Mouse (Mus musculus): Measurements from ENCODE around the gene Nckap5.

Gene Nckap5

GRCm38 (mm10) chr1:126830031-126830927, at the start of gene Nckap5:
TSS of gene Nckap5 (minus strand) at chr1:126830799.
- no peak for TF ChIP-seq GATA4 (IDR thresholded peaks at IDR 0.05; ENCODE audit: insufficient replicate concordance, low read length)

DNA sequence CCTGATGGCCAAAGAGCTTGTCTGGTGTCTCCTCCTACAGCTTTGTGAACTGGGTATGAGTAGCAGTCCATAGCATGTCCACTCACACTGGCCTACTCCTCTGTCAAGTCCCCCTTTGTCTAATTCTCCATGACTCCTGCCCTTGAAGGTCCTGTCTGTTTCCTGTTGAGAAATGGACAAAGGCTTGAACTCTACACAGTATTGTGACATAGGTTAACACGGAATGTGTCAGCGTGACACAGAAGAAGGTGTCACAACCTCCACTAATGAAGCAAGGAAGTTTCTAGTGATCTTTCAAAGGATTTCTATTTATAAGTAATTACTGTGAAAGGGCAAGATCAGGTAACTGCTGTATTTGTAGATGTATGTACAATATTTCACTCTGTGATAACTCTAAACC, 46.9 kb upstream of the Nckap5 start:
- no peak for TF ChIP-seq GATA4 (IDR thresholded peaks at IDR 0.05; ENCODE audit: insufficient replicate concordance, low read length)

- no peak for TF ChIP-seq GATA4 (IDR thresholded peaks at IDR 0.05; ENCODE audit: insufficient replicate concordance, low read length)
Observed at GRCm38 (mm10) chr1:126868372-126868771, 37.8 kb upstream of the Nckap5 start.

GRCm38 (mm10) chr1:126867912-126868311, 37.3 kb upstream of the Nckap5 start:
- no peak for TF ChIP-seq GATA4 (IDR thresholded peaks at IDR 0.05; ENCODE audit: insufficient replicate concordance, low read length)

GRCm38 (mm10) chr1:126865591-126866086, 35.0 kb upstream of the Nckap5 start:
- TF ChIP-seq GATA4 (IDR thresholded peaks at IDR 0.05; ENCODE audit: insufficient replicate concordance, low read length) = no peak

DNA sequence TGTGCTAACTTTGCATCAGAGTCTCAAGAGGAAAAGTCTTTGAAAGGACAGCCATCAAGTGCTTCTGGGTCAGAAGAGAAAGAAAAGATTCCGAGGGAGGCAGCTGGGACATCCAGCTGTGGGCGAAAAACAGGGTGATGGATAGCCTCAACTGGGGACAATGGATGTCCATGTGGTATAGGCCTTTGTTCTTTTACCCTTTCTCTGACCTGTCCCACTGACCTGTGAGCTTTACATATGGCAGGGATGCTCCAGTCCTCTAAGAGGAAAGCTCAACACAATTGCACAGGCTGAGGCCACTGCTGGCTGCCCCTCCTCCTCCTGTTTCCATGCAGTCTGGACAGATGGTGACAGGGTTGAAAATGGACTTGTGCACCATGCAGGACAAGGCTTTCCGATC, 31.2 kb upstream of the Nckap5 start:
- TF ChIP-seq GATA4 (IDR thresholded peaks at IDR 0.05; ENCODE audit: insufficient replicate concordance, low read length) = no peak

DNA sequence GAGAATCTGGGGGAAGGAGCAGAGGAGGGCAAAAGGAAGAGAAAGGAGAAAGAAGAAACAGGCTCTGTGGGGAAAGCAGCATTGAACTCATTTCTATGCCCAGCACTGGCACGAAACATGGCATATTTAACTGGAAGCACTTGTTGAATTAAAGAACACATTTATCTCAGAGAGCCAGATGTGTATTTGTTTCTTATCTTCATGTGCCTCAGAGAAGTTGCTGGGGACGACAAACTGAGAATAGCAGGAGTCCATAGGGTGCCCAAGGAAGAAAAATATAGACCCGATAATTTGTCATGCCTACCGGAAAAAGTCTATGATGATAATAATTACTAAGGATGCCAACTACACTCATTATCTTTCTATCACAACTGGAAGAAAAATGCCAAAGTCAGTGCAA, 29.9 kb upstream of the Nckap5 start:
- TF ChIP-seq GATA4 (IDR thresholded peaks at IDR 0.05; ENCODE audit: insufficient replicate concordance, low read length) = no peak

- no peak for TF ChIP-seq GATA4 (IDR thresholded peaks at IDR 0.05; ENCODE audit: insufficient replicate concordance, low read length)
Observed at GRCm38 (mm10) chr1:126849481-126849880, 18.9 kb upstream of the Nckap5 start.

DNA sequence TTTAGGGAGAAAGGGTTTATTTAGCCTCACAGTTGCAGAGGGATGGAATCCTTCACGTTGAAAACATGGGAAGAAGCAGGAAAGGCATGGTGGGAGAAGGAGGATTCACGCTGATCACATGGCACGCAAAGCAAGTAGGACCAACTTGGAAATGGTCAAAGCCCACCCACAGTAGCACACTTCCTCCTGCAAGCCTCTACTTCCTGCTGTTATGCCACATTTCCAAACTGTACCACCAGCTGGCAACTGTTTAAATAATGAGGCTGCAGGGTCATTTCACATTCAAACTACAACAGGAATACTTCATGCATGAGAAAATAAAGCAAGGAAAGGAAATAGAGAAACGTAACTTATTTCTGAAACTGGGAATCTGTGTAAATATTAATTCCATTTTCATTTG, 15.7 kb upstream of the Nckap5 start:
- no peak for TF ChIP-seq GATA4 (IDR thresholded peaks at IDR 0.05; ENCODE audit: insufficient replicate concordance, low read length)

DNA sequence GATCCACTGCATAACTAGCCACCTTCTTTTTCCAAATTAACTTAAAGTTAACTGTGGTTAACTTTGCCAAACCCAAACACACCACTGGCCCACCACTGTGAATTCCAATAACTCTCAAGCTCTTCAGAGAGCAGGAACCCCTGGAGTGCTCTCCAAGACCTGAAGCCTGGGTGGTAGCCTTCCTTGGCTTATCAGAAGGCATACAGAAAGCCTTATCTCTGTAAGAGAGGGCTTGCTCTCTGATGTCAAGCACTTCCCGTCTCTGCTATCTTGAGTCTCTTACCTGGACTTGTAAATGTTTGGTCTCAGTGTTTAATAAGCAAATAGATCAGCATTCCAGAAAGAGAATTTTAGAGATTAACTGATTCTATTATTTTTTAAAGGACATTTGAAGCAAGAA, 2.3 kb upstream of the Nckap5 start:
- no peak for TF ChIP-seq GATA4 (IDR thresholded peaks at IDR 0.05; ENCODE audit: insufficient replicate concordance, low read length)

- no peak for TF ChIP-seq GATA4 (IDR thresholded peaks at IDR 0.05; ENCODE audit: insufficient replicate concordance, low read length)
Observed at GRCm38 (mm10) chr1:126829031-126829430, 1.6 kb downstream of the Nckap5 start.

- TF ChIP-seq GATA4 (IDR thresholded peaks at IDR 0.05; ENCODE audit: insufficient replicate concordance, low read length) = no peak
Observed at GRCm38 (mm10) chr1:126824841-126825240, 5.8 kb downstream of the Nckap5 start.

- no peak for TF ChIP-seq GATA4 (IDR thresholded peaks at IDR 0.05; ENCODE audit: insufficient replicate concordance, low read length)
Observed at GRCm38 (mm10) chr1:126822246-126822645, 8.4 kb downstream of the Nckap5 start.

GRCm38 (mm10) chr1:126817381-126818034, 13.1 kb downstream of the Nckap5 start:
- no peak for TF ChIP-seq GATA4 (IDR thresholded peaks at IDR 0.05; ENCODE audit: insufficient replicate concordance, low read length)

GRCm38 (mm10) chr1:126806994-126807611, 23.5 kb downstream of the Nckap5 start:
- TF ChIP-seq GATA4 (IDR thresholded peaks at IDR 0.05; ENCODE audit: insufficient replicate concordance, low read length) = no peak

DNA sequence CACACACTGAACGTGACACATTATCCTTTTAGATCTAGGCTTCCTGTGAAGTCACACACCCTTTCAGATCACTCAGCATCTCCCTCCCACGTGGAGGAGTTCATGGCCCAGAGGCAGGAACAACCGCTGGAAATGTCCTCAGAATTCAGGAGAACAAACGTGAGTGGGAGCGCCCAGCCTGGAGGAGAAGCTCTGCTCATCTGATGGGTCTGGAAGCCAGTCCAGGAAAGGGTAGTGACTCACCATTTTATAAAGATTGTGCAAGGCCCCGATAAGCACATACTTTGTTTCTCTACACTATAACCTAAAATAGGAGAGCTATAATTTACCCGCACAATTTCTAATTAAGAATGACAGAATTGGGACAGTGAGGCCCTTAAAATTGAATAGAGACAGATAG, 24.1 kb downstream of the Nckap5 start:
- TF ChIP-seq GATA4 (IDR thresholded peaks at IDR 0.05; ENCODE audit: insufficient replicate concordance, low read length) = no peak
